Mouse (Mus musculus): ENCODE measurements at regions not wholly inside any gene's neighbourhood (a gene's known extent, or its start where the extent isn't known, plus 50 kb on each side); places are given as distances from the start of the nearest gene placed in this dataset.

DNA sequence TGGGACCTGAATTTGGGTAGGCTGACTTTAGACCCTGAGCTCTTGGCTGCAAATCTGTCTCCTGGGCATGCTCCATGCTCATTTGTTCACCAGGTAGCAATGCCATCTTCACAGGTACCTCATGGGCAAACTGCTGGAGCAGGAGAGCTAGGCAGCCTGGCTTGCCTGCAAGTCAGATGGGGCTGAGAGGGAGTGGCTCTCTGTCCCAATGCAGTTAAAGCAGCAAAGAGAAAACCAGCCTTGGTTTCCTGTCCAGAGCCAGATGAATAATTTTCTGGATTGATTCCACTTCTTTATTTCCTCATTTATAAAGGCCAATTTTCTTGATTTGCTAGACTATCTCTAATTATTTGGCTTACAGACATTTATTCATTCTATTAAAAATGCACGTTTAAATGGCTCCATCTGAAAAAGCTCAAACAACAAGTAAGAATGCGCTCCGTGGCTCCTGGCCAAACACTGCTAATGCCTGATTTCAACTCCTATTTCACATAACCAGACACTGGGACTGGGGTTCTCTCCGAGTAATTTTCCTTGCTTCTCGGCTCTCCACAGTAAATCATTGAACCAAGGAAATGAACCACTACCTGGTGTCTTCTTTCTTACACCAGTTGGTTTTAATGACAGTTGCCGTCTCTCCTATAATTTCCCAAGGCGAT, 60.5 kb downstream of the Rsl24d1 start:
- DNase-seq (ENCODE audit: low spot score in 2 of 2), result no peak

DNA sequence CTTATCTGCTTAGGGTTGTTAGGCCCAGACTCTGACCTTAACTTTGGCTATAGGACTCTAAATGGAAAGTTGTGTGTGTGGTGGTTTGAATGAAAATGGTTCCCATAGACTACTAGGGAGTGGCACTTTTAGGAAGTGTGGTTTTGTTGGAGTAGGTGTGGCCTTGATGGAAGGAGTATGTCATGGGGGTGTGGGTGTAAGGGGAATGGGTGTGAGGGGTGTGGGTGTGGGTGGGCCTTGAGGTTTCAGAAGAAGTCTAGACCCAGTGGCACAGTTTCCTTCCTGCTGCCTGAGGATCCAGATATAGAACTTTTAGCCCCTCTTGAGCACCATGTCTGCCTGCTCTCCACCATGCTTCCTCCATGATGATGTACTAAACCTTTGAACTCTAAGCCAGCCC, 63.4 kb downstream of the Rsl24d1 start:
- DNase-seq (ENCODE audit: low spot score in 2 of 2), result no peak

DNA sequence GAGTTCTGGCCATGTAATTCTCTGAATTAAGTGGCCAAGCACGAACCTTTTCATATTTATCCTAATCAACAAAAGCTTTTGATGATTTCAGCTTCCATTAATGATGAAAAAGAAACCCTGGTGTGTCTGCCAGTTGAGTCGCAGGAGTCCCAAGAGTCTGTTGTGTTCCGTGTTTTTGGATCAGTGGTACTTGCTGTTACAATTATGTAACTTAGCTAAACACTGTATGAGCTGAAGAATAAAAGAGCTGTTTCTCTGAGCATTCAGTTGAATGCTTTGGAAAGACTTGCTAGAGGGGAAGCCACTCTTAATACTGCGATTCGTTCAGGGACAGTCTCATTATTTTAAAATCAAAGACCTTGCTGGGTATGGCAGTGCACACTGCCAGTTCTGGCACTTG, 70.1 kb downstream of the Rsl24d1 start:
- no peak for DNase-seq (ENCODE audit: low spot score in 2 of 2)

DNA sequence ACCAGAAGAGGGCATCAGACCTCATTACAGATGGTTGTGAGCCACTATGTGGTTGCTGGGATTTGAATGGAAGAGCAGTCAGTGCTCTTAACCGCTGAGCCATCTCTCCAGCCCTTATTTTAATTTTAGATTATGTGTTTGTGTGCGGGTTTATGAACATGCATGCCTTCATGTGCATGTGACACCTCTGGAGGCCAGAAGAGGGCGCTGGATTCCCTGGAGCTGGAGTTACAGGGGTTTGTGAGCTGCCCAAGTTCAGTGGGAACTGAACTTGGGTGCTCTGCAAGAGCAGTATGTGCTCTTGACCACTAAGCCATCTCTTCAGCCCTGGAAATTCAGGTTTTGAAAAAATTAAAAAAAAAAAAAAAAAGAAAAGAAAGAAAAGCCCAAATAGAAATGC, 71.7 kb downstream of the Rsl24d1 start:
- DNase-seq (ENCODE audit: low spot score in 2 of 2), result no peak

DNA sequence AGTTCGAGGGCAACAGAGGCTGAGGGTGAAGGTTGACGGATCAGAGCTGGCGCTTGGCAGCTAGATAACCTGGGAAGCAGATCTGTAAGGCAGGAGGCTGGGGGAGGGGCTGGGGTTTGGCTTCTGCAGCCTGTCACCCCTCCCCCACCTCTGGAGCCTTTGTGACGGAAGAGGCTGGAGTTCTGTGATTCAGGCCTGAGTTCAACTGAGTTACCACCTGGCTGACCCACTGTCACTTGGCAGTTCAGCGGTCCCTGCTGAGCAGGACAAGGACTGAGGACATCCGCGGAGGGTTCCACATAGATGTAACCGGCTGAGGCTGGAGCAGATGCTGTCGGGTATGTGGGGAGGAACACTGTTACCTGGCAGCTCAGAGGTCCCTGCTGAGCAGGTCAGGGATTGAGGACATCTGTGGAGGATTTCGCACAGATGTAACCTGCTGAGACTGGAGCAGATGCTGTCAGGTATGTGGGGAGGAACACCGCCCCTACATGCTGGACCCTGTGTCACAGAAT, 79.1 kb downstream of the Rsl24d1 start:
- no peak for DNase-seq (ENCODE audit: low spot score in 2 of 2)

DNA sequence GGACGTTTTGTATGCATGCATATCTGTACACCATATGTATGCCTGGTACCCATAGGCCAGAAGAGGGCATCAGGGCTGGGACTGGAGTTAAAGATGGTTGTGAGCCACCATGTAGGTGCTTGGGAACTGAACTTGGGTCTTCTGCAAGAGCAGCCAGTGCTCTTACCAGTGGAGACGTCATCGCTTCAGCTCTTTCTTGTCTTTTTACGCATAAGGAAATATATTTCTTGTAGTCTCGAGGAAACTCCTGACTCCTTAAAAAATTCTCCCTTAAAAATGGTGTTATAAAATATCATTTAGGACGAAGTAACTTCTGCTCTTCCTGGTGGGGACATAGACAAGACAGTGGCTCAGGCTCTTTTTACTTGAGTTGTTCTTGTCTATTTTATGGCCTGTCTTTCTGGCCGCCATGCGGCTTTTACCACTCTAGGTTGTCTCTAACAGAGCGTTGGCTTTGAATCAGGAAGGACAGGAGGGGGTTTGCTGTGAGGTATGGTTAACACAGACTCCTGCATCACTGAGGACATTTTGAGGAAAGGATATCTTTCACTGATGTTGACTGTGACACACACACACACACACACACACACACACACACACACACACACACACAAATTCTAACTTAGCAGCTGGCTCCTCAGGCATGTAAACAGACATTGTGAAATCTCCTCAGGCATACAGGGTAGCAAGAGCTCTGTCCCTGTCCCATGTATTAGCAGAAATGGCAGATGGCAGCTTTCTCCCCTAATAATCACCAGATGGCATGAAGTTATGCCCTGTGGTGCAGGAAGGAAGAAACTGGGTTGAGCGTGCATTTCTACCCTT, 85.2 kb downstream of the Rsl24d1 start:
- no peak for DNase-seq (ENCODE audit: low spot score in 2 of 2)

DNA sequence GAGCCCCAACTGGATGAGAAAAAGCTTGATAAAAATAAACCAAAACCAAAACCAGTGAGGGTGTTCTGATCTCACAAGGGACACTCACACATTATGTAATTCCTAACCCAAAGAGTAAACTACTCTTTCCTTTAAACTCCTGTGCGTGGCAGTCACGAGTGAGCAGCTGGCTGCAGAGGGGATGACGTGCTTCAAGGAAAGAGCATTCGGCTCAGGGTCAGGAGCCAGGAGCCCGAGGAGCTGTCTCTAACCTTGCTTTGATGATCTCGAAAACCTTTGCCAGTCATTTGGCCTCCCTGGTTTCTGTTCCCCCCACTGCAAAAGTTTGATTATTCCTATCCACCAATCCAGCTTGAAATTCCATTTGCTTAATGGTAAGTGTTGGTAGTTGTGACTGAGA, 109.9 kb downstream of the Rsl24d1 start:
- no peak for DNase-seq (ENCODE audit: low spot score in 2 of 2)

DNA sequence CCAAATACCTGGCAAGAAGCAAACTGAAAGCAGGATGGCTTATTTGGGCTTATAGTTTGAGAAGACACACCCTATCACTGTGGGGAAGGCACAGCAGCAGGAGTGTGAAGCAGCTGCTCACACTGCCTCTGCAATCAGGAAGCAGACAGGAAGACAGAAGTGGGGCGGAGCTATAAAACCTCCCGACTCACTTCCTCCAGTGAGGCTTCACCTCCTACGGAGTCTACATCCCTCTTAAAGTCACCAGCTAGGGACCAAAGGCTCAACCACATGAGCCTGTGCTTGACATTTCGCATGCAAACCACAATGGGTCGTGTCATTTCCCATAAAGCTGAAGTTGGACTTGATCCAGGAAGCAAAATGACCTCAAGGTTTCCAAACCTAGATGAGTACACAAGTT, 127.0 kb downstream of the Rsl24d1 start:
- DNase-seq (ENCODE audit: low spot score in 2 of 2), result no peak

DNA sequence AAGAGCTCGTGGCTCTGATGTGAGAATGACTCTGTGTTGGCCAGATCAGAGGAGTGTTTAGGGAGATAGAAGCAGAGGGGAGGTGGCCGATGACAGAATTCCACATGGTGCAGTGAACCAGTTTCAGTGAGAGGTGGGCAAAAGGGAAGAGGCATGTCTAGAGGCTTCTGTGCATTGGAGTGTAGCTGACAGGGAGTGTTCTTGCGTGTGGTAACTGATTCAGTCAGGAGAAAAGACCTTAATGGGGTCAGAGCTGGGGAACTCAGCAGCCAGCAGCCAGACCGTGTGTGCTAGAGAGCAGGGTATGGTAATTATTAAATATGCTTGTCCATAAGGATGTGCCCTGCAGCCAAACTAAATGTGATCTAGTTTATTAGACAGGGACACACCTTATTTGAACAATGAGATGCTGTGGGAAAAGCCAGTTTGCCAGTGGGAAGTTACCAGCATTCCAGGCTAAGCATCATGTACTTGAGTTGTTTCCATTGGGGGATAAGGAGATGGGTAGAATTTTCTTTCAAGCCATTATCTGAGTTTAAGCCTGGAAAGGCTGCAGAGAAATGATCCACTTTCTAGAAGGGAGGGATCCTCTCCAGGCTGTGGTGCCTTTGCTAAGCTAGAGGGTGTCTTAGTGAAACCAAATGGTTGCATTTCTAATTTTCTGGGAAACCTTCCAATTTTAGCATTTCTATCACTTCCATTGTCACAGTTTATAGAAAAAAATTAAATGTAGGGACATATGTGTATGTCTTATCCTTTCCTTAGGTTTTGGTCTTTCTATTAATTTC, 129.5 kb downstream of the Rsl24d1 start:
- no peak for DNase-seq (ENCODE audit: low spot score in 2 of 2)

DNA sequence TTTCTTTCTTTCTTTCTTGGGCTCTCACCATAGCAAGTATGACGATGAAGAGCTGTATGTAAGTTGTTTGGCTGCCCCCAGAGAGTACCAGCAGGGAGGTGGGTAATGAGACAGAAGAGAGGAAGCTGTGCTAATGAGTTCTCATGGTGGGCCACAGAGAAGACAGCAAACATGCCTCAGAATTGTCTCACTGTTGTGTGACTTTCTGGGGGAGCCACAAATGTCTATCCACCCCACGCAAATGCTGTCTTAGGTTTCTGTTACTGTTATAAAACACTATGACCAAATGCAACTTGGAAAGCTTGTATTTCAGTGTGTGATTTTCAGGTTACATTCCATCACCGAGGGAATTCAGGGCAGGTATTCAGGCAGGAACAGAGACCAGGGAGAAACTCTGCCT, 131.0 kb downstream of the Rsl24d1 start:
- no peak for DNase-seq (ENCODE audit: low spot score in 2 of 2)

DNA sequence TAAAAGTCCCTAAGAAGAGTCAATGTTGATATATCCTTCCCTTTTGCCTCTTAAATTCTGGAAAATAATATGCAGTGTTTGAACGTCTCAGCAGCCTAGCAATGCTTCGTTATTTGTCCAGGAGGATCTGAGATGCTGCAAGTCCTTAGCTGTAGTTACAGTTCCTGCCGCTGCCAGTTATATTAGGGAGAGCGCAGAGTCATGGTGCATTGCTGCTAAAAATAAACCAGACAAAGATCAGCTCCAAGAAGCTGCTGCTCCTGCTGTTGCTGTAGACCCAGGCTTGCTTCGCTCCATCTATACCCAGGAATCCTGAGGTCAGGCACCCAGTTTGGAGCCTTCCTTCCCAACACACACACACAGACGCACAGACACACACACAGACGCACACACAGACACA, 132.3 kb downstream of the Rsl24d1 start:
- DNase-seq (ENCODE audit: low spot score in 2 of 2), result no peak

DNA sequence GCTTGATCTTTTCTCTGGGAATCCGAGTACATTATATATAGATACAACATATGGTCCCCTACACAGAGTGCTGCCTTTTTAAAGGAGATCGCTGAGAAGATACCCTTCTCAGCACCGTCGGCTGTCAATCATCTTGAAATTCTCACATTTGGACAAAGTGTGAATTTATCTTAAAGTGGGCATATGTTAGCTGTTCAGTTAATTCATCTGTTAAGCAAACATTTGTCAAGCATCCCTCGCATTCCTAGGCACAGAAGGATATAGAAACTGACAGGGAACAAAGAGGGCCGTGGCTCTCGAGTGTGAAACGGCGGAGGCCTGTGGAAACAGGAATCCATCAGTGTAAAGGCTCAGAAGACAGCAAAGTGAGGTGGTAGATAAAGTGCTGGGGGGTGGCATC, 144.9 kb downstream of the Rsl24d1 start:
- no peak for DNase-seq (ENCODE audit: low spot score in 2 of 2)

DNA sequence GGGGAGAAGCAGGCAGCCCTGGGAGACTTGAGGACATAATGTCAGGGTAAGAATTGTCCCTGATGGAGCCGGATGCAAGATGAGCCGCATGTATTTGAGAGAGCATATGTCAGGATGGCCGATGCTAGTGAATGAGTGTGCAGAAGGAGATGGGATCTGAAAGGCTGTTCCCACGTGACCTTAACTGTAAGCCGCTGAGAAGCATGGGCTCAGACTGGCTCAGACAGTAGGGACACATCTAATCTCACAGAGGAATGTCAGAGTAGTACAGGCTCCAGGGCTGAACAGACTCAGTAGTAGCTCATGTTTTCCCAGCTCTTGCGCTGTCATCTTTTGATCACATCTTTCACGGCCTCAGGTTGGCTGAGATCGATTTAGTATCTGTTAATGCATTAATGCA, 145.4 kb downstream of the Rsl24d1 start:
- no peak for DNase-seq (ENCODE audit: low spot score in 2 of 2)

DNA sequence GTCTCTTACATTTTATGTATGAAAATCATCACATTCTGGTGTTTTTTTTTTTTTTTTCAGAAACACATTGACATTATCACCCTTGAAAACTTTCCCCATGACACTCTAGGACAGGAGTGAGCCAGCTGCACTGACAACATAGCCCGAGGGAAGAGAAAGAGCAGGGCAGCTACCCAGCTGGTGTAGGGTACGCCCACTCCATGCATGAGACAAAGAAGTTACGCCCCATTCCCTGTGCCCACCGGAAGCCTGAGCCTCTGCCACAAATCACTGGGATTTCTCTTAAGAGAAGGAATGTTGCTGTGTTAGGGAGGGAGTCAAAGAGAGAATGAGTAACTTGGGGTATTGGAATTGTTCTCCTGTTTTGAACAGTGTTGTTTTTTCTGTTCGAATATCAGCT, 149.5 kb downstream of the Rsl24d1 start:
- DNase-seq (ENCODE audit: low spot score in 2 of 2), result no peak

DNA sequence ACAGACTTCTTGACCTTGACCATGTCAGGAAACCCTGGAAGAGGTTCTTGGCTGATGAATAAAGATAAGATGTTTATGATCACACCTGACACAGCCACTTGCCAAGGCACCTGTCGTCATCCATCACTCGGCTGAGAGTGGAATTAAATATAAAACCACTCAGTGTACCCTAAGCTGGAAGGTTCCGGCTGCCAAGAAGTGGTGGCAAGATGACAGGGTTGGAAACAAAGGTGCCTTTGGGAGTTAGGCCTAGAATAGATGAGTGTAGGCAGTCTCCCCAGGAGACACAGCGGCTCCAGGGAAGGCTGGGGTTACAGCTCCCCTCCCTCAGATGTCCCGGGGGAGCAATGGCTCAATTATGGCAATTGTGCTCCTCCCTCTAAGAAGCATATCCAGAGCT, 157.0 kb downstream of the Rsl24d1 start:
- no peak for DNase-seq (ENCODE audit: low spot score in 2 of 2)

DNA sequence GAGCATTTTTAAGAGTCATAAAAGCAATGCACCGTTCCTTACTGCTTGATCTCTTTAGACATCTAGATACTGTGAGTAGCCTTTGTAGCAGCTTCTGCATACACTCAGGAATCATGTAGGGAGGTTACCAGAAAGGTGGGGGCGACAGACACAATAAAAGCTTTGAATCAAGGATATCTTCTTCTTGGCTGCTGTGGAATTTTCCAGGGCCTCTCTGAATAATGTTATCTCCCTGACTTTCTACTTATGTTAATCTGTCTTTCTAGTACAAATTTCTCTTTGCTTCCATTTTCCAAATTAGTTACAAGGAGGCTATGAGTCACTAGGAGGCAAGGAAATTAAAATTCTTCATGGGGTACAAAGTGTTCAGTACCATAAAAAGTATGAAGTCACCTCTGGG, 159.4 kb downstream of the Rsl24d1 start:
- no peak for DNase-seq (ENCODE audit: low spot score in 2 of 2)

DNA sequence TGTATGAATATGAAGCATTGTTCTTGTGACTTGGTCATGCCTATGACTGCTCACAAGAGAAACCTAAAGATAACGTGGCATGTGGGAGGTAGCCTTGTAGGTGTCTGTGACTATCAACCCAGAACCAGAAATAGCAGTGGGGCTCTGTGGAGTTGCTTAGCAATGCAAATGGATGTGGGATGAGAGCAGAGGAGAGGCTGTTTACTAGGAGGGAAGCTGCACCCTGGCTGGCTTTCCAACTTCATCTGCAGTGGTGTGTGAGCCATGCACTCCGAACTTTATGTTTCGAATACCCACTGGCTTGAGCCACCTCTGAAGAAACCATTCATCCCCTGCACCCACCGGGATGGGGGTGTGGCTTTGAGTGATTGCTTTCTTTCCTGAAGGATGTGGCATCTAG, 160.5 kb downstream of the Rsl24d1 start:
- DNase-seq (ENCODE audit: low spot score in 2 of 2), result peak; percentile 22 to 46

DNA sequence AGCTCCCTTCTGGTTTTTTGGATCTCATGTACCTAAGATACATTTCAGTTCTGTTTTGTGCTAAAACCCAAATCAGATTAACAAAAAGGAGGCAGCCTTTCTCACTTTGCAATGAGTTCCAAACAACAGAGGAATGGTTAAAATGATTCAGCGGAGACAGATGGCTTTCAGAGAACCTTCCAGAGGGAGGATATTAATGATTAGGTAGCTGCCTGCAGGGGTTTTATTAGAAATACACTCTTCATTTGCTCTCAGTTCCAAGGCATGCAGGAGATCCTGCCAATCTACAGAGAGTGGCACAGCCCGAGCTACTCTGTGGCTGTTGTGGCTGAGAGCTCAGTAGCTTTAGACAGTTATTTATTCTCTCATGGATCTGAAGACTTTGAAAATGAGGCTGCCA, 162.4 kb downstream of the Rsl24d1 start:
- no peak for DNase-seq (ENCODE audit: low spot score in 2 of 2)

DNA sequence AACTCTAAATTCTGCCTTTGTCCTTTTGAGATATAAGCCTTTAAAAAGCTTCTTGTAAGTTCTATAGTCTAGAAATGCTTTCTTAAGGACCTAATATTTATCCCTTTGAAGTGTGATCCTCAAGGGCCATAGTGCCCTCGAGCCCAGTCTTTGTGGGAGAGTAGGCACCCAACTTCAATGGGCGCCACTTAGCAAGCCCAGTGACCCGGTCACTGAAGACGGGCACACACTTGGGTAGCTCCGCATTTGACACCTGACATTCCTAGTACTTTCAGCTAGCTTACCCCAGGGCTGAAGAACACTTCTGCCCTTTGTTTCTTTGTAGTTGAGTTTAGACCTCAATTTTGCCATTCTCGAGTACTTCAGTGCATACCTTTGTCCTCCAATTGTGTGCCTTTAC, 182.1 kb downstream of the Rsl24d1 start:
- no peak for DNase-seq (ENCODE audit: low spot score in 2 of 2)

DNA sequence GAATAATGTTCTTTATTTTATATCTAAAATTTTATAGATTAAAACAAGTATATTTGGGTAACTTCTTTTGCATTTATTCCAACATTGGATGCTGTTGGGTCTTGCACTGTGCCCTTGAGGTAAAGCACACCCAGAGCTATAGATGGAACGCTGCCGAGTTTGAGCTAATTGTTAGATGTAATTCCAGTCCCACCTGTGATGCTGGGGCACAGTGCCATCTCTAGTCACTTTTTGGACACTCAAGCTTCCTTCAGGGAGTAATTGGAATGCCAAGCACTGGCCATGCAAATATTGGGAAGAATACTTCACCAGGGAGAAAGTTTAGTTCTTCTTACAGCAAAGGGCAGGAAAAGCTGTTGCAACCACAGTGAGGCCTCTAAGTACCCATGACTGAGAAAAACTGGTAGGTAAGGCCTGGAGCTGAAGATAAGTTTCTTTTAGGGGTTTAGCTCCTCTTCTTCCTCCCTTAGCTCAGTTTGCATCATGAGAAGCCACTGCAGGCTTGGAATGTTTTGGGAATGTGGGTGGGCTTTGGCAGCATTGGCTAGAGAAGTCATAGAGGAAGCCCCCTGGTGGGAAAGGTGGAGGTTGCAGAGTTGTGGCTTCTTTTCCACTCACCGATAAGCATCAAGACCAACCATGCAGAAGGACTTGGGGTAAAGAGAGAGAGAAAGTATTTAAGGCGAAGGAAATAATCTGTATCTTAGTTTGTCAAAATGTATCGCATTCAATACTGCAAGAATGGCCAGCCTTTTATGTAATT, 189.1 kb downstream of the Rsl24d1 start:
- no peak for DNase-seq (ENCODE audit: low spot score in 2 of 2)

DNA sequence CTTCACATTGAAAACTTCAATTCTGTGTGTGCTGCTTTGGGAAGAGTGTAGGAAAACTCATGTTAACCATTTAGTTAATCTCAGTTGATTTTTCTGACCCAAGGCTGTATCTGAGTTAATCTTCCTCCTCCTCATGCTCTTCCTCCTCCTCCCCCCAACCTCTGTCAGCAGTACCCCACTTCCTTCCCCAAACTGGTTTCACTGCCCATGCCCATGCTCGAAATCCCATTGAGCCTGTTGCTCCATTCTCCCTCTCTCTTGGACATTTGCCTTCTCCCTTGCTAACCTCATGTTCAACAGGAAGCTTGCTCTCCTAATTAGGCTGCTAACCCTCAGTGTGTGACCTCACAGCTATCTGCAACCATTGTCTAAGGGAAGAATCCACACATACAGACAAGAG, 203.8 kb downstream of the Rsl24d1 start:
- no peak for DNase-seq (ENCODE audit: low spot score in 2 of 2)
